Mouse (Mus musculus): ENCODE data around the gene Ddx41.

DNA sequence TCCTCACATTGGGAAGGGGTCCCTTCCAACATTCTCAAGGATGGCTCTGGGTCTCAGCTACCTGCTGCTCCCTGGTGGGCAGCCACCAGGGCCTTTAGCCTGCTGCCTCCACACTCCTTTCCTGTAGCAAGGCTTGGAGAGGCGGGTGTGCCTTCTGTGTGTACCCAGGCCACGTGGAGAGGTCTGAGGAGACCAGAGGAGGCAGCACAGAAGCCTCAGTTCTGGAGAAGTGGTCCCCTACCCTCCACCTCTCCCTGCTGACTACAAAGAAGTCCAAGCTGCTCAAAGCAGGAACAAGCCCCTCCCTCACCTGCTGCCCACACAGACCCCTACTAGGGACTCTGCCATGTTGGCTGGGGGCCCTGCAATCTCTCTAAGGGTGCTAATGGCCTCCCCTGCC, 42.2 kb downstream of the Ddx41 start:
- TF ChIP-seq CTCF (IDR thresholded peaks at IDR 0.05; ENCODE audit: low read depth, low read length) (no peak), TAL1 (conservative IDR thresholded peaks at IDR 0.05; ENCODE audit: low read depth, low read length) (no peak), POLR2AphosphoS5 (IDR thresholded peaks at IDR 0.05; ENCODE audit: insufficient replicate concordance, low read depth, low read length) (no peak), GATA1 (IDR thresholded peaks at IDR 0.05; ENCODE audit: borderline replicate concordance, low read length) (no peak), GATA2 (IDR thresholded peaks at IDR 0.05; ENCODE audit: borderline replicate concordance, low read depth, low read length) (no peak)
